Mouse (Mus musculus) urinary bladder, postnatal 10 days (tissue): ENCODE measurements around the gene Tnni3k.
"Not testable (repeated sequence)": the region's sequence is repeated elsewhere in the genome, so short reads cannot be mapped to it uniquely, and the experiment has no call there.

Experiments
- DNase-seq: peaks from one replicate; pipeline ENCODE4 v3.0.0; 2022; ENCODE audit warnings: low spot score

Tnni3k gene

GRCm38 (mm10) chr3:154825739-154826138 is 229.5 kb downstream of the Tnni3k start:
- no peak for DNase-seq

GRCm38 (mm10) chr3:154824713-154825112 is 230.5 kb downstream of the Tnni3k start:
- DNase-seq: no peak

- not testable (repeated sequence) for DNase-seq
Measured at GRCm38 (mm10) chr3:154819684-154820083, 235.5 kb downstream of the Tnni3k start.

GRCm38 (mm10) chr3:154817732-154818131 is 237.5 kb downstream of the Tnni3k start:
- no peak for DNase-seq

GRCm38 (mm10) chr3:154816801-154817625 is 238.2 kb downstream of the Tnni3k start:
- DNase-seq: no peak

GRCm38 (mm10) chr3:154816231-154816630 is 239.0 kb downstream of the Tnni3k start:
- no peak for DNase-seq

GRCm38 (mm10) chr3:154815606-154816005 is 239.6 kb downstream of the Tnni3k start:
- no peak for DNase-seq

GRCm38 (mm10) chr3:154812893-154813292 is 242.3 kb downstream of the Tnni3k start:
- no peak for DNase-seq

GRCm38 (mm10) chr3:154811833-154812232 is 243.4 kb downstream of the Tnni3k start:
- DNase-seq: no peak

- DNase-seq: no peak
Measured at GRCm38 (mm10) chr3:154811281-154811680, 243.9 kb downstream of the Tnni3k start.

GRCm38 (mm10) chr3:154810273-154810870 is 244.8 kb downstream of the Tnni3k start:
- DNase-seq: no peak

GRCm38 (mm10) chr3:154806626-154807025 is 248.6 kb downstream of the Tnni3k start:
- DNase-seq: no peak

- DNase-seq: no peak
Measured at GRCm38 (mm10) chr3:154800888-154801429, 254.2 kb downstream of the Tnni3k start.

- DNase-seq: no peak
Measured at GRCm38 (mm10) chr3:154800454-154800853, 254.8 kb downstream of the Tnni3k start.

- no peak for DNase-seq
Measured at GRCm38 (mm10) chr3:154798806-154799205, 256.4 kb downstream of the Tnni3k start.

GRCm38 (mm10) chr3:154793571-154793970 is 261.6 kb downstream of the Tnni3k start:
- no peak for DNase-seq

GRCm38 (mm10) chr3:154787611-154788010 is 267.6 kb downstream of the Tnni3k start:
- DNase-seq: no peak

GRCm38 (mm10) chr3:154786354-154786753 is 268.9 kb downstream of the Tnni3k start:
- no peak for DNase-seq

- no peak for DNase-seq
Measured at GRCm38 (mm10) chr3:154778836-154779595, 276.2 kb downstream of the Tnni3k start.

- no peak for DNase-seq
Measured at GRCm38 (mm10) chr3:154771651-154772050, 283.6 kb downstream of the Tnni3k start.

GRCm38 (mm10) chr3:154766321-154766720 is 288.9 kb downstream of the Tnni3k start:
- DNase-seq: no peak

- no peak for DNase-seq
Measured at GRCm38 (mm10) chr3:154764115-154764514, 291.1 kb downstream of the Tnni3k start.
